Mouse (Mus musculus) liver, postnatal 0 days (tissue): ENCODE measurements around the gene Dclk1.

Experiments
- CTCF ChIP-seq: sonication (generic); IDR thresholded peaks from 2 replicates; pipeline ENCODE4 v1.5.1; 2016; ENCODE audit warnings: antibody characterized with exemption, low read depth
- EP300 ChIP-seq: IDR thresholded peaks from 2 replicates; pipeline ENCODE4 v1.6.1; 2016; ENCODE audit warnings: antibody characterized with exemption, low read depth, mild to moderate bottlenecking

DNA sequence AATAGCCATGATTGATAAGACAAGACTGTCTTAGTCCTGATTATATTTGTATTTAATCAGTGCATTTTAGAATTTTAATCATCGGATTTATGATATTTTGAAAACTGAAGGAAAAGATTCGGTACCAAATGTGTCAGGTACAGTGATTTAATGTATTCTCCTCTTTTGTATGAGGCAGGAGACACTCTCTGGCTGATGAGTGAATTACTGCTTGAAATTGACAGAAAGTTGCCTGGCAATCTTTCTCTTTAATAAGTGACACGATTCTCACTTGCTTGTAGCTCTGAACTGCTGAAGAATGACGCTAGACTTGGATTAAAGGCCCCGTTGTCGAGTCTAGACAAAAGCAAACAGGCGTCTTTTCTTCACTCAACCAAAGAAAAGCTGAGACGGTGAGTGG, 47.4 kb upstream of the Dclk1 start:
- TF ChIP-seq EP300 (no peak), CTCF (no peak)
